Mouse (Mus musculus) frontal cortex, adult 2 months (tissue): ENCODE results near the gene Tmod4. TPM values are rescaled to one million over a fixed set of nuclear protein-coding genes. Genes with fewer than 3 reads are reported as not detected.

Source experiments
- DNase-seq, 2 experiments: peaks; one replicate each; pipeline ENCODE4 v3.0.0; 2022; ENCODE audit warnings: low spot score in 1 of 2; ENCODE audit errors: extremely low spot score in 1 of 2
- polyA plus RNA-seq: library from polyadenylated mRNA; depleted of rRNA; stranded (reverse); fragments of >200 nt; gene quantifications from 2 replicates; pipeline ENCODE4 v1.2.3, GENCODE M21; 2012

Gene Tmod4
- polyA plus RNA-seq, 1 experiment = 0.98 TPM

GRCm38 (mm10) chr3:95135433-95136052 lies 11.3 kb downstream of the Tmod4 start:
- no peak for DNase-seq

GRCm38 (mm10) chr3:95136336-95136735 lies 12.1 kb downstream of the Tmod4 start:
- no peak for DNase-seq

- peak in 1 of 2 experiments; percentile 9 for DNase-seq
Observed at GRCm38 (mm10) chr3:95139586-95140288, 15.5 kb downstream of the Tmod4 start.

GRCm38 (mm10) chr3:95140289-95140595 lies 16.0 kb downstream of the Tmod4 start:
- DNase-seq = no peak

- DNase-seq = no peak
Observed at GRCm38 (mm10) chr3:95140795-95141194, 16.5 kb downstream of the Tmod4 start.

GRCm38 (mm10) chr3:95141474-95141873 lies 17.2 kb downstream of the Tmod4 start:
- DNase-seq = peak in 1 of 2 experiments; percentile 16

- DNase-seq = peak in 1 of 2 experiments; percentile 22
Observed at GRCm38 (mm10) chr3:95141952-95142616, 17.8 kb downstream of the Tmod4 start, which contains the start of gene Tnfaip8l2. Gene Tnfaip8l2, minus strand, starts transcription at chr3:95142360.

GRCm38 (mm10) chr3:95142617-95143011 lies 18.3 kb downstream of the Tmod4 start:
- DNase-seq = peak; percentile 58 to 94

GRCm38 (mm10) chr3:95147924-95148323 lies 23.6 kb downstream of the Tmod4 start:
- DNase-seq = no peak

GRCm38 (mm10) chr3:95153874-95154273 lies 29.6 kb downstream of the Tmod4 start:
- peak in 1 of 2 experiments; percentile 56 for DNase-seq

- DNase-seq = no peak
Observed at GRCm38 (mm10) chr3:95159511-95159986, 35.3 kb downstream of the Tmod4 start.

GRCm38 (mm10) chr3:95159987-95160963 lies 36.0 kb downstream of the Tmod4 start, which contains the start of gene Sema6c:
Gene Sema6c, plus strand, starts transcription at chr3:95160457.
- DNase-seq = peak; percentile 79 to 89

GRCm38 (mm10) chr3:95161041-95161551 lies 36.8 kb downstream of the Tmod4 start:
- DNase-seq = no peak

GRCm38 (mm10) chr3:95161618-95162344 lies 37.5 kb downstream of the Tmod4 start:
- DNase-seq = no peak

- no peak for DNase-seq
Observed at GRCm38 (mm10) chr3:95162345-95162628, 38.0 kb downstream of the Tmod4 start.

GRCm38 (mm10) chr3:95163419-95164255 lies 39.4 kb downstream of the Tmod4 start:
- no peak for DNase-seq

- DNase-seq = no peak
Observed at GRCm38 (mm10) chr3:95164256-95164550, 39.9 kb downstream of the Tmod4 start.

- DNase-seq = no peak
Observed at GRCm38 (mm10) chr3:95164840-95165239, 40.6 kb downstream of the Tmod4 start.

GRCm38 (mm10) chr3:95169996-95170395 lies 45.7 kb downstream of the Tmod4 start:
- DNase-seq = no peak
